Mouse (Mus musculus) spleen, postnatal 4 days (tissue): Measurements from ENCODE around the gene Itpr2.

Source experiments
- DNase-seq, 2 experiments: peaks; one replicate each; pipeline ENCODE4 v3.0.0; 2022; ENCODE audit warnings: low spot score in 2 of 2

Itpr2 gene

GRCm38 (mm10) chr6:146310210-146310609 is 191.8 kb downstream of the Itpr2 start:
- DNase-seq = no peak

- no peak for DNase-seq
These were observed 192.7 kb downstream of the Itpr2 start for GRCm38 (mm10) chr6:146309335-146309734.

- DNase-seq = no peak
These were observed 196.0 kb downstream of the Itpr2 start for GRCm38 (mm10) chr6:146305995-146306394.

GRCm38 (mm10) chr6:146304088-146304487 is 197.9 kb downstream of the Itpr2 start:
- DNase-seq = no peak

GRCm38 (mm10) chr6:146303336-146303735 is 198.7 kb downstream of the Itpr2 start:
- DNase-seq = no peak

GRCm38 (mm10) chr6:146302574-146303130 is 199.4 kb downstream of the Itpr2 start:
- no peak for DNase-seq

- DNase-seq = no peak
These were observed 199.9 kb downstream of the Itpr2 start for GRCm38 (mm10) chr6:146302101-146302500.

- no peak for DNase-seq
These were observed 201.1 kb downstream of the Itpr2 start for GRCm38 (mm10) chr6:146300961-146301360.

GRCm38 (mm10) chr6:146298712-146299111 is 203.3 kb downstream of the Itpr2 start:
- DNase-seq = no peak

GRCm38 (mm10) chr6:146291036-146291435 is 211.0 kb downstream of the Itpr2 start:
- DNase-seq = no peak

- no peak for DNase-seq
These were observed 212.2 kb downstream of the Itpr2 start for GRCm38 (mm10) chr6:146289801-146290200.

GRCm38 (mm10) chr6:146288266-146288665 is 213.8 kb downstream of the Itpr2 start:
- no peak for DNase-seq

GRCm38 (mm10) chr6:146284921-146285565 is 217.0 kb downstream of the Itpr2 start:
- peak; percentile 7 to 50 for DNase-seq

GRCm38 (mm10) chr6:146283981-146284380 is 218.0 kb downstream of the Itpr2 start:
- DNase-seq = peak in 1 of 2 experiments; percentile 48

- peak in 1 of 2 experiments; percentile 37 for DNase-seq
These were observed 219.9 kb downstream of the Itpr2 start for GRCm38 (mm10) chr6:146282061-146282659.

GRCm38 (mm10) chr6:146281176-146281899 is 220.7 kb downstream of the Itpr2 start:
- DNase-seq = peak; percentile 54 to 86

GRCm38 (mm10) chr6:146273256-146273655 is 228.8 kb downstream of the Itpr2 start:
- DNase-seq = peak in 1 of 2 experiments; percentile 56

GRCm38 (mm10) chr6:146272253-146273036 is 229.6 kb downstream of the Itpr2 start:
- peak; percentile 63 to 83 for DNase-seq

- peak; percentile 69 to 83 for DNase-seq
These were observed 231.1 kb downstream of the Itpr2 start for GRCm38 (mm10) chr6:146270776-146271533.

- peak in 1 of 2 experiments; percentile 58 for DNase-seq
These were observed 231.9 kb downstream of the Itpr2 start for GRCm38 (mm10) chr6:146270162-146270561.

- peak in 1 of 2 experiments; percentile 54 for DNase-seq
These were observed 232.7 kb downstream of the Itpr2 start for GRCm38 (mm10) chr6:146269291-146269690.
